In the genomic region with DNA sequence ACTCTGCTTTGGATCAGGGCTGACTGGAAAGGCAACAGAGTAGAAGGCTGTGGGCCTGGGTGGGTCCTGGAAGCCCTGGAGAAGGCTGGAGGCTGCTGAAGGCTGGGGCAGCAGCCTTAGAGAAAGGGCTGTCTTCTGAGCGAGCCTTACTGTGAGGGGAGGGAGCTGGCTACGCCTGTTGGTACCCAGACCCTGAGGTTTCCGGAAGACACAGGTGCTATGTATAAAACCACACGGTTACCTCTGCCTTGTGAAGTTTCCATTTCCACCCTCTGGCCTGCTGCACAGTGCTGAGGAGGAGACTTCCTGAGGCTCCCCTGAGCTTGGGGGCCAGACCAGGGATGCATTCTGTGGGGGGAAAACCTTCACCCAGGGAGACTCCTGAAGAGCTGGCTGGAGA, we compare ENCODE assay signal across 10 mouse cellular contexts. TPM values are rescaled to one million over a fixed set of nuclear protein-coding genes. Genes with fewer than 3 reads are reported as not detected.
A peak's percentile ranks its signal among the peaks of the same experiment; 100 is the strongest.
DNase-seq lines count a peak whose midpoint lies in the region; ATAC-seq lines count a peak whose summit lies in the region.
"Had no signal": no experiment of that assay in that cellular context is flagged by ENCODE, and none has a peak within 500 bp of the region (broad histone marks: within the 10 kb centered on the region; RNA-seq: fewer than 3 reads in every experiment).

No protein-coding gene starts in this region.

- no peak overlapping the region for H3K4me3 ChIP-seq in hindbrain, embryonic 15.5 days
- no peak overlapping the region for H3K4me3 ChIP-seq in hindbrain, embryonic 14.5 days (replicated peaks; ENCODE audit: low read length)
- H3K4me3 ChIP-seq in midbrain, embryonic 14.5 days (replicated peaks; ENCODE audit: low read depth, low read length) = no peak overlapping the region

- H3K4me2 ChIP-seq in hindbrain, embryonic 15.5 days = no peak overlapping the region
- H3K4me2 ChIP-seq in hindbrain, embryonic 14.5 days (replicated peaks) = no peak overlapping the region
- no peak overlapping the region for H3K4me2 ChIP-seq in midbrain, embryonic 14.5 days (ENCODE audit: low read length)

- WGBS in hindbrain, embryonic 15.5 days = 69% methylated on average over 4 of the region's 4 CpGs
- 78% methylated on average over 4 of the region's 4 CpGs for WGBS in hindbrain, embryonic 14.5 days
- WGBS in midbrain, embryonic 14.5 days = 83% methylated on average over 4 of the region's 4 CpGs

- no peaks in the 10 kb centered on the region for H3K27me3 ChIP-seq in hindbrain, embryonic 15.5 days
- H3K27me3 ChIP-seq in hindbrain, embryonic 14.5 days (ENCODE audit: control insufficient read depth, insufficient read depth, low read length) = no peaks in the 10 kb centered on the region
- no peaks in the 10 kb centered on the region for H3K27me3 ChIP-seq in midbrain, embryonic 14.5 days (ENCODE audit: control insufficient read depth, insufficient read depth, low read length)

- ATAC-seq in hindbrain, embryonic 15.5 days (ENCODE audit: low FRiP score, low read depth) = no peak
- no peak for ATAC-seq in hindbrain, embryonic 14.5 days (ENCODE audit: low FRiP score)
- peak; percentile 30 for ATAC-seq in common myeloid progenitor, adult 5-6 weeks (replicated peaks; ENCODE audit: low read depth, poor library complexity, severe bottlenecking)
- no peak for ATAC-seq in midbrain, embryonic 14.5 days (ENCODE audit: low FRiP score, low TSS enrichment)

- H3K9me3 ChIP-seq in hindbrain, embryonic 15.5 days = no peaks in the 10 kb centered on the region
- no peaks in the 10 kb centered on the region for H3K9me3 ChIP-seq in hindbrain, embryonic 14.5 days (ENCODE audit: control insufficient read depth, low read length)
- no peaks in the 10 kb centered on the region for H3K9me3 ChIP-seq in midbrain, embryonic 14.5 days (ENCODE audit: control insufficient read depth, low read length)

- H3K4me1 ChIP-seq in hindbrain, embryonic 15.5 days (replicated peaks) = peaks cover 4% of the 10 kb centered on the region; the same call in 1 of the 2 replicates
- no peaks in the 10 kb centered on the region for H3K4me1 ChIP-seq in hindbrain, embryonic 14.5 days (replicated peaks; ENCODE audit: control insufficient read depth, insufficient read depth, low read length)
- no peaks in the 10 kb centered on the region for H3K4me1 ChIP-seq in midbrain, embryonic 14.5 days (ENCODE audit: control insufficient read depth, insufficient read depth, low read length)

- H3K9ac ChIP-seq in hindbrain, embryonic 15.5 days = no peak overlapping the region
- H3K9ac ChIP-seq in hindbrain, embryonic 14.5 days = no peak overlapping the region
- no peak overlapping the region for H3K9ac ChIP-seq in midbrain, embryonic 14.5 days (replicated peaks; ENCODE audit: low read length)

- no peak for DNase-seq in hindbrain, embryonic 14.5 days (ENCODE audit: low spot score)
- peak; percentile 88 for DNase-seq in CD4-positive helper T cell, adult 2 months (ENCODE audit: low read depth, low spot score)
- DNase-seq in naive thymus-derived CD4-positive, alpha-beta T cell, adult 2 months (ENCODE audit: low read depth) = peak; percentile 87
- no peak for DNase-seq in layer of hippocampus, adult 18-20 months (ENCODE audit: low spot score in 2 of 2)
- DNase-seq in adrenal gland, adult 8-10 months = no peak
- no peak for DNase-seq in midbrain, embryonic 14.5 days
- DNase-seq: gastrocnemius, postnatal 36 days; lung, postnatal 10 days had no signal

- 0 out of 2 replicates have a peak overlapping the region, but pooled peaks have one; percentile 25 for H3K27ac ChIP-seq in hindbrain, embryonic 15.5 days (replicated peaks)
- no peak overlapping the region for H3K27ac ChIP-seq in hindbrain, embryonic 14.5 days
- H3K27ac ChIP-seq in midbrain, embryonic 14.5 days (replicated peaks; ENCODE audit: low read depth, low read length) = no peak overlapping the region

- H3K36me3 ChIP-seq in hindbrain, embryonic 15.5 days = no peaks in the 10 kb centered on the region
- H3K36me3 ChIP-seq in hindbrain, embryonic 14.5 days (replicated peaks; ENCODE audit: control insufficient read depth, insufficient read depth) = no peaks in the 10 kb centered on the region
- H3K36me3 ChIP-seq in midbrain, embryonic 14.5 days (ENCODE audit: control insufficient read depth, insufficient read depth, low read length) = no peaks in the 10 kb centered on the region

RNA-seq across cellular contexts. Expression of gene Itpkb, which starts 25.9 kb away (rescaled TPM):
- 3.5 and 3.7 TPM in 2 replicates for polyA plus RNA-seq in hindbrain, embryonic 15.5 days (2015; fragmentation: Nextera tagmentation; extraction: Ambion mirVana)
- 2.7 and 3.0 TPM in 2 replicates for polyA plus RNA-seq in hindbrain, embryonic 14.5 days (2014; fragmentation: Nextera tagmentation; extraction: Ambion mirVana)
- total RNA-seq in common myeloid progenitor, adult 5-6 weeks (2017) = 10.2 and 15.9 TPM in 2 replicates
- 10 to 100 TPM; 27.2 to 27.4 TPM for total RNA-seq in layer of hippocampus, adult 18-20 months (2021)
- 10 to 100 TPM; 64.4 to 99.3 (median 78.9) TPM for total RNA-seq in adrenal gland, adult 8-10 months (2022)
- polyA plus RNA-seq in midbrain, embryonic 14.5 days (2014; fragmentation: Nextera tagmentation; extraction: Ambion mirVana) = 1.8 and 1.9 TPM in 2 replicates

Comparison
In these comparisons a context has a peak if more than half of its experiments do, and no peak if none do; other contexts are left out.
1. DNase-seq: peak in CD4-positive helper T cell, adult 2 months (single experiment) and naive thymus-derived CD4-positive, alpha-beta T cell, adult 2 months (single experiment); none in hindbrain, embryonic 14.5 days (single experiment), layer of hippocampus, adult 18-20 months (0 of 2), adrenal gland, adult 8-10 months (single experiment) and midbrain, embryonic 14.5 days (single experiment).